Mouse (Mus musculus): Measurements from ENCODE around the gene Mea1.

Gene Mea1

GRCm38 (mm10) chr17:46669911-46670310, 8.7 kb upstream of the Mea1 start:
- no peak for DNase-seq (ENCODE audit: low read depth)

GRCm38 (mm10) chr17:46673850-46674529, 4.6 kb upstream of the Mea1 start, which contains the start of gene Rrp36:
Gene Rrp36, minus strand, starts transcription at chr17:46674352.
- DNase-seq (ENCODE audit: low read depth), result peak; percentile 97

- no peak for DNase-seq (ENCODE audit: low read depth)
Observed at GRCm38 (mm10) chr17:46674530-46675283, 3.9 kb upstream of the Mea1 start.

GRCm38 (mm10) chr17:46678911-46679310, 318 bp downstream of the Mea1 start:
- DNase-seq (ENCODE audit: low read depth), result no peak

DNA sequence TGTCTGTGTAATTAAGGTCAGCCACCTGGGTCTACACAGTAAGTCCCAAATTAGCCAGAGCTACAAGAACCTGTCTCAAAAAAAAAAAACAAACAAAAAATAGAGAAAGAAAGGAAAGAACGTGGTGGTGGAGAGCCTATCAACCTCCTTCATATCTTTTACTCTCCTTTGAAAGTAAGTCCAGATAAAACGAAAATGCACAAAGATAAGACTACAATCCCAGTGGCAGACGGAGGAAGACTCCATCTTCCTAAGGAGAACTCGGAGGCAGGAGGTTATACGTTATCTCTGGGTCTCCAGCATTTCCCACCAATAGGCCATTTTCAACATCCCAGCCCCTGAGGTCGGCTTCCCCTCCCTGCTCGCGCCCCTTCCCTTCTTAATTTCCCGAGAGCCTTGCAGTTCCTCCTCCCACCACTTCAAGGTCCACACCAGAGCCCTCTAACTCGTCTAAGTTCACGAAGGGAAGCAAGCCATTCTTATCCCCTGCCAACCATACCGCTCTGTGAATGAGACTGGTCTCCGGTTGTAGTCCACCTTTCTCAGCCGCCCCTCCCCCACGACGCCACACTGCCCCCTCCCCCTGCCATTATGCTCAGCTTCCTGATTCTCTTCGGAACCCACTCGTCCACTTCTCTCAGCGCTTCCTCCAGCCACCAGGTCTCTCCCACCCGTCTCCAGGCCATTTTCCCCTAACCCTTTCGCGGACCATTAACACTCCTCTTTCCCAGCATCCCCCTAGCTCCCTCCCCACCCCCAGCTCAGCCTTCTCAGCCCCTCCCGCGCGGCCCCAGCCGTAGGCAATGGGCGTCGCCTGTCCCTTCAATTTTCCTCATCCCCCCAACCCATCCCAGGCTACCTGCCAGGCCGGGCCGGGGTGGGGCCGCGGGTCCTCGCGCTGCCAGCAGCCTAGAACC, 1.5 kb downstream of the Mea1 start:
- peak; percentile 66 for DNase-seq (ENCODE audit: low read depth)

- DNase-seq (ENCODE audit: low read depth), result peak; percentile 99
Observed at GRCm38 (mm10) chr17:46680760-46681373, 2.3 kb downstream of the Mea1 start, which contains the start of gene Klhdc3. Gene Klhdc3, minus strand, starts transcription at chr17:46680914.

DNA sequence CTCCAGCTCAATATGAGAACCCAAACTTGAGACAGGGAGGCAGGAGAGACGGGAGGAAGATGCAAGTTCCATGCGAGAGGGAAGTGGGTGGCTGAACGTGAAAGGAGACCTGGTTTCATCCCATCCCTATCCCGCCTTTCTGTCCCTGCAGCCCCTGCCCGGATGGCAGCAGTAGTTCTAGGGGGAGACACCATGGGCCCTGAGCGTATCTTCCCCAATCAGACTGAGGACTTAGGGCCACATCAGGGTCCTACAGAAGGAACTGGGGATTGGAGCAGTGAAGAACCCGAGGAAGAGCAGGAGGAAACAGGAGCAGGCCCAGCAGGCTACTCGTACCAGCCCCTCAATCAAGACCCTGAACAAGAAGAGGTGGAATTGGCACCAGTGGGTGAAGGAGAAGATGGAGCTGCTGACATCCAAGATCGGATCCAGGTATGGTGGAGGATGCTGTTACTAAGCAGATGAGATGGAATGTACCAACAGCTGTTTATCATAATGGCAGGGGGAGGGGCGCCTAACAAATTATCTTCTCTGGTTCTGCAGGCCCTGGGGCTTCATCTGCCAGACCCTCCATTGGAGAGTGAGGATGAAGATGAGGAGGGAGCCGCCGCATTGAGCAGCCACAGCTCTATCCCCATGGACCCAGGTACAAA, 3.0 kb downstream of the Mea1 start:
- DNase-seq (ENCODE audit: low read depth), result peak; percentile 18

- DNase-seq (ENCODE audit: low read depth), result no peak
Observed at GRCm38 (mm10) chr17:46682654-46683389, 4.2 kb downstream of the Mea1 start.

- DNase-seq (ENCODE audit: low read depth), result no peak
Observed at GRCm38 (mm10) chr17:46685913-46686312, 7.3 kb downstream of the Mea1 start.

- DNase-seq (ENCODE audit: low read depth), result no peak
Observed at GRCm38 (mm10) chr17:46690665-46691064, 12.1 kb downstream of the Mea1 start.

GRCm38 (mm10) chr17:46691390-46691789, 12.8 kb downstream of the Mea1 start:
- peak; percentile 26 for DNase-seq (ENCODE audit: low read depth)

DNA sequence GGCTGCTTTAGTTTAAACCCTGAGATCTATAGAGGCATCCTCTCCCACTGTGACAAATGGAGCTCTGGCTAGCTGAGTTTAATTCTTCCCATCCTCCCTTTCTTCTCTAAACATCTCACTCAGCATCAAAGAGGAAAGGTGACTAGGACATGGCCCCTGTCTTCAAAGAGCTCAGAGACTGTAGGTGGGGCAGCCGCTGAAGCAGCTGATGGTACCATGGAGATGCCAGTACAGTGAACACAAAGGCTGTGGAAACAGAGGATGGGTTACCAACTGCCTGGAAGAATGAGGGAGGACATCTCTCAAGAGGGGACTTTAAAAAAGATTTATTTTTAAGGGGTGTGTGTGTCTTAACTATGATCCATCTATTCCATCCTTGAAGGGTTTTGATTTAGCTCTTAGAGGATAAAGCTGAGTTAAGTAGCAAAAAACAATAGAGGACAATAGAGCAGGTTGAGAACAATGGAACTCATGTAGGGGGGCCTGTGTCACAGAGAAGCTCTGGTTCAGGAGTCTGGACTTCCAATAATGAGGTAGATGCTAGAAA, 16.0 kb downstream of the Mea1 start:
- no peak for DNase-seq (ENCODE audit: low read depth)

- peak; percentile 75 for DNase-seq (ENCODE audit: low read depth)
Observed at GRCm38 (mm10) chr17:46698515-46698914, 19.9 kb downstream of the Mea1 start.

DNA sequence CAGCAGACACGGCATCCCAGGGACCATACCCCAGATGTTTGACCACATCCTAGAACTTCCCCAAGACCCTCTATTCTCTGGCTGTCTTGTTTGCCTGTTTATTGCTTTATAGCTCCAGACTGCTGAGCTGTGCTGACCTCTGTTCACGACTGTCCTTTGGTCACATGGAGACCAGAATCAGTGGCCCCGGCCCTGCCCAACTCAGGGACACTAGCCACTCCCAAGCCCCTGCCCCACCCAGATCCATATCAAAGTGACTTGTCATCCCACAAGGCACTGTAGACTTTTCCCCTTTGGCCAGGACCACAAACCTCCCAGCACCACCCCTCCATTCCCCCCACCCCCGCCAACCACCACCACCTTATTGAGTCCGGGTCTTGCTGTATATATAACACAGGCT, 20.7 kb downstream of the Mea1 start:
- no peak for DNase-seq (ENCODE audit: low read depth)

GRCm38 (mm10) chr17:46699912-46700311, 21.3 kb downstream of the Mea1 start:
- DNase-seq (ENCODE audit: low read depth), result no peak

GRCm38 (mm10) chr17:46701489-46701888, 22.9 kb downstream of the Mea1 start:
- no peak for DNase-seq (ENCODE audit: low read depth)

DNA sequence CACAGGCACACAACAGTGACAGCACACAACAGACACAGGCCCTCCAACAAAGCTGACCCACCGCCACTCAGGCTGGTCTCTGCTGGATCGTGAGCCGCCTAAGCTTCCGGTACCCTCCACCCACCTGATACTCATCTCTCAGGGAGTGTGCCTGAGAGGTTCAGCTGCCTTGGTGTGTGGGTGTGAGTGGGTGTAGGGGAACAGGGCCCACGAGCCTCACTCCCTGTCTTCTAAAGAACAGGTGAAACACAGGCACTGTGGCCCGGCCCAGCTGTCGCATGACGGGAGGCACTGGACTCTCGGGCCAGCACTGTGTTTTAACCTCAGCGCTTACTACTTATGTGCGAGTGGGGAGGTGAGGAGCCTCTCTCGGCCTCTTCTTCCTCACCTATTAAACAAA, 23.5 kb downstream of the Mea1 start:
- DNase-seq (ENCODE audit: low read depth), result no peak

DNA sequence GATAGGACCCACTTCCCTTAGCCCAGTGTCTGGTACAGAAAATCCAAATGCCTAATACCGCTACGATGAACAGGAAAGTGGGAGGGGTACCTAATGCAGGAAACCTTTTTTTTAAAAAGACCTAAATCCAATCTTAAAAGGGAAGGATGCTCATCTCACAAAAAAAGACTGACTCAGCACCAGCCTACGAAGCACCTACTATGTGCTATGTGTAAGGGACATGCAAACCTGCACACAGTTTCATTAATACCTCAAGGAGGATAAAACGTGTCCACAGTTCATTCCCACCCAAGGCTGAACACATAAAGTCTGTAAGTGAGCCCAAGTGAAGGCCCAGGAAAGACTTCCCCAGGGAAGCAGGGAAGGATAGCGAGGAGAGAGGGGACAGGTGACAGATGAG, 23.9 kb downstream of the Mea1 start:
- no peak for DNase-seq (ENCODE audit: low read depth)

- peak; percentile 38 for DNase-seq (ENCODE audit: low read depth)
Observed at GRCm38 (mm10) chr17:46703971-46704886, 25.6 kb downstream of the Mea1 start.
